Mouse (Mus musculus) G1E-ER4 (cell line): ENCODE data around the gene Kcnk7. TPM values are rescaled to one million over a fixed set of nuclear protein-coding genes. Genes with fewer than 3 reads are reported as not detected.

ENCODE experiments used
- GATA1 ChIP-seq: IDR thresholded peaks from one replicate; pipeline ENCODE4 v1.8.0; 2012; ENCODE audit warnings: low read length, inconsistent platforms
- polyA plus RNA-seq: library from polyadenylated mRNA; stranded (reverse); fragments of >175 nt; gene quantifications from 2 replicates; pipeline ENCODE4 v1.2.3, GENCODE M21; 2012

Kcnk7 gene
- polyA plus RNA-seq, 1 experiment: 0.23 TPM

GRCm38 (mm10) chr19:5687738-5688137 is 16.4 kb upstream of the Kcnk7 start:
- TF ChIP-seq GATA1: no peak

DNA sequence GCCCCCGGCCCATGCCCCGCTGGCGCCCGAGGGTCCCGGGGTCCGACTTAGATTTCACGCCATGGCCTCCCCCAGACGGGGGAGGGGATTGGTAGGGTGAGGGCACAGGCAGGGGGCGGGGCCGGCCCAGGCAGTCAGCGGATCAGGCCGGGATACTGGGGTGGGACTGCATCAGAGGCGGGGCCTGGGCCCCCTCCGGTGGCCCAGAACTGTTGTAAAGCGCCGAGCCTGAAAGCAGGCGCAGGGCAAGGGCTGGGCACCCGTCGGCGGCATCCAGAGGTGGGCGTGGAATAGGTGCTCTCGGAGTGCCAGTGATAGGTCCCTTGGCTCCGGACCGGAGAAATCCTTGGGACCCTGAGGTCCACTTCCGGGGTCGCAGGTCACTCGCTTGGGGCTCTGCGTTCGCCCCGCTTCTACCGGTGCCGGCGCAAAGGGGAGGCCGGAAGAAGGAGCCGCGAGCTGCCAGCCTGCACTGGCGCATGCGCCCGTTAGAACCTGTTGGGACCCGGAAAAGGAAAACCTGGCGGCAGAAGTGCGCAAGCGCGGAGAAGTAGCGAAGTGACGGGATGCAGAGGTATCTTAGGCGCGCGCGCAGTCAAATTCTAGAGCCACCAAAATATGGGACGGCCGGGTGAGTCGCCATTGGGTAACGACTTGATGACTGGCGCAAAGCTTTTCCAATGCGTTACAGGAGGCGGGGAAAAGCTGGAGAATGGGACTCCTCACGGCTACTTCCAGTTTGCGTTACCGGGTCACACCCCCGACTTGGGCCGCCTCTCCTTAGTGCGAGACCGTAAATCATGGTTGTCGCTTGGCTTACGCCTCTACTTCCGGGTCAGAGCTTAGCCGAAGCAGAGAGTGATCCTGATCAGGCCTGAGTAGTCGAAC is 15.7 kb upstream of the Kcnk7 start, which contains the start of the genes Map3k11 and Pcnx3:
Map3k11 (plus strand) TSS at position 543 of the 888 bp plus-strand sequence.
Pcnx3 (minus strand) TSS at position 709 of the 888 bp plus-strand sequence.
- no peak for TF ChIP-seq GATA1

DNA sequence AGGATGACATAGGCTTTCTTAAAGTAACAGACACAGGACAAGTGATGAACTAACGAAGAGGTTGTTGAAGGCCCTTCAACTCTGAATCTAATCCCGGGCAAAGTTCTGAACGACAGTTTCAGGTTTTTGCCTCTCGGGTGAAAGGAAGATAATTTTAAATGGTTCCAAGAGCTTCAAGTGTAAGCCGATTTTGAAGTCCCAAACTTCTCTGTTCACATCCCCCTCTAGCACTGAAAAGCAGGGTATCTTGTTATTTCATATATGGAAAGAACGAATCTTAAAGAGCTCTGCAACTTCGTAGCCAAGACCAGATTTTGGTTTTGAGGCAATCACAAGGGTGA is 15.1 kb upstream of the Kcnk7 start:
- no peak for TF ChIP-seq GATA1

- no peak for TF ChIP-seq GATA1
Observed at GRCm38 (mm10) chr19:5689565-5690342, 14.4 kb upstream of the Kcnk7 start.

- TF ChIP-seq GATA1: no peak
Observed at GRCm38 (mm10) chr19:5690343-5690735, 13.8 kb upstream of the Kcnk7 start.

GRCm38 (mm10) chr19:5691601-5692000 is 12.6 kb upstream of the Kcnk7 start:
- no peak for TF ChIP-seq GATA1

GRCm38 (mm10) chr19:5692086-5692912 is 11.9 kb upstream of the Kcnk7 start:
- no peak for TF ChIP-seq GATA1

DNA sequence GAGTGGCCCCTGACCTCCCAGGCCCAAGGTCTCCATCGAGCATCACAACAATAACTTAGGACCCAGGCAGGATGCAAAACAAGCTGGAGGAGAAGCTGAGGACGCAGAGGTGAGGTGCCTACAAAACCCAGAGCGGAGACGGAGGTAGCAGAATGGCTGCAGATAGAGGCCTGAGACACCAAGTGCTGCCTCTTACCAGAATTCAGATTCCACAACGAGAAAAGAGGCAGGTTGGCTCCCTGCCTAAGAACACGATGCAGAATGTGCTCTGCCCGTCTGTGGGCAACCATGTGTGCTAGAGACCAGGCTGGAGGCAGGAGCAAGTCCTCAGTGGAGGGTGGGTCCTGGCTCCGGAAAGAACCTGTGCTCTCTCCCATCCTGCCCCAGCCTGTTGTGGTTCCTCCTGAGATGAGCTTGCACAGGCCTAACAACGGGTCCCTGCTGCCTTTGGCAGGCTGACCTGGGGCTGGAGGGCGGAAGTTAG is 11.2 kb upstream of the Kcnk7 start:
- TF ChIP-seq GATA1: no peak

DNA sequence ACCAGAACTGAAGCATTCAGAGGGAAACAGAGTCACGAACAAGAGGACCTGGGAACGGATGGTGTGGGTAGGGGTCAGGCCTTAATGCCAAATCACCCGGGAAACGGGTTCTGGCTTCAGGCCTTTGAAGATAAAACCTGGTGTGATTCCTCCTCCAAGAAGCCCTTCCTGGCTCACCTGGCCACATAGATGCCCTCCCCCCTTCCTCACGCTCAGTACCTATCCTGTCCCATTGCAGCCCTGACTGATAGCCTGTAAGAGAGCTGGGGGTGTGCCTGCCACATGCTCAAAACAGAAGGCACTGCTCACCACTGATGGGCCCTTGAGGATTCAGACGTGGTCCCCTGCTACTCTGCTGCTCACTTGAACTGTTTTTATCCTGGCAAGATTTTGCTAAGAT is 10.4 kb upstream of the Kcnk7 start:
- TF ChIP-seq GATA1: no peak

DNA sequence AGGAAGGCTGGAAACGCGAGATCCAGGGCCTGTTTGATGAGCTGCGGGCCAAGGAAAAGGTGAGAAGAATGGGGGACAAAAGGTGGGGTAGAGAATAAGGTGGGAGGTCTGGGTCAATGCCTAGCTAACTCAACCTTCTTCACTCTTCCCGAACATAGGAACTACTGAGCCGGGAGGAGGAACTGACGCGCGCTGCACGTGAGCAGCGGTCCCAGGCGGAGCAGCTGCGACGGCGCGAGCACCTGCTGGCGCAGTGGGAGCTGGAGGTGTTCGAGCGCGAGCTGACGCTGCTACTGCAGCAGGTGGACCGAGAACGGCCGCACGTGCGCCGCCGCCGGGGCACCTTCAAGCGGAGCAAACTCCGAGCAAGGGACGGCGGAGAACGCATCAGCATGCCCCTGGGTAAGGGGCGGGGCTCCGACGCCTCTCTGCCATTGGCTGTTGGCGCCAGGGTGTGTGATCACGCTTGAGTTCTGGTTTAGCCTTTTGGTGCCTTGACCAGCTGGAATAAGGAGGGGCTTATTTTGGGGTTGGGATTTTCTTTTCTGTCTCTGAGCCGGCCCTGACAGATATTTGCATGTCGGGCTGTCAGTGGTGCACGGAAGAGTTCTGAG is 8.2 kb upstream of the Kcnk7 start:
- TF ChIP-seq GATA1: no peak

- no peak for TF ChIP-seq GATA1
Observed at GRCm38 (mm10) chr19:5704801-5705571, 819 bp downstream of the Kcnk7 start.

- TF ChIP-seq GATA1: no peak
Observed at GRCm38 (mm10) chr19:5710068-5710467, 5.9 kb downstream of the Kcnk7 start.

GRCm38 (mm10) chr19:5710581-5710980 is 6.4 kb downstream of the Kcnk7 start:
- no peak for TF ChIP-seq GATA1

DNA sequence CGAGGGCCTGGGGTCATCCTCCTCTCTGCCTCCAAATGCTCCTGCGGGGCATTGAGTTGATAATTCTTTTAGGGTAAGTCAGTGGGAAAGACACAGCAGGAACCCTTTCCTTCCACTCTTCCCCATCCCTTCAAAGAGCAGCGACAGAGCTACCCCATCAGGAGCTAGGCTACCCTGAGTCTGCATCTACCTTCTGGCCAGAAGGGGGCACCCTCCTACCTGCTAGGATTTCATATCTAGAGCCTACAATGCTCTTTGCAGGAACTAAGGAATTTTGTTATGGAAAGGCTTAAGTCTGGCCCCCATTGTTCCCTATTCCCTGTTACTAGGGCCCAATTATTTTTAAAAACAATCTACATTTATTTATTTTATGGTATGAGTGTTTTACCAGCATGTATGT is 7.1 kb downstream of the Kcnk7 start:
- TF ChIP-seq GATA1: no peak

DNA sequence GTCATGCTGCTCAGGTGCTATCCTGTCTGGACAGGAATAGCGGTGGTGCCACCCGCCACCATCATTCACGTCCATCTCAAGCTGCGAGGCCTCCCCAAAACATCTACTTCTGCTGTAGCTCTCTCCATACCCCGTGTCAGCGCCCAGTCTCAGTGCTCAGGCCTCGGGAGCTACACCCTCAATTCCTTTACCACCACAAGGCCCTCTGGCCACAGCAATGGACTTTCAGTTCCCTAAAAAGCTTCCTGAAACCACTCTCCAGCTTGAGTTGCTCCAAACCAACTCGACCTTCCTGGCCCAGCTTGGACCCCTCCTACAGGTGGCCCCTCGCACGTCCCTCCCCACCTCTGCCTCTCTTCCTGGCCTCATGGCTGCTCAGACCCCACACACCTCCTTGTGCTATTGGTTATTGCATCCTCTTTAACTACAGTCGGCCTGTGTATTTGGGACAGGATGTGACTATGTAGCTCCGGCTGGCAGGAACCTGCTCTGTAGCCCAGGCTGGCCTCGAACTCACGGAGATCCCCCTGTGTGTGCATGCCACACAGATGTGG is 7.8 kb downstream of the Kcnk7 start:
- TF ChIP-seq GATA1: no peak
